Mouse (Mus musculus): Measurements from ENCODE around the gene Ly6g6f.

- TF ChIP-seq CTCF (IDR thresholded peaks at IDR 0.05; ENCODE audit: insufficient read depth, low read depth, low read length) (no peak), POLR2A (IDR thresholded peaks at IDR 0.05; ENCODE audit: insufficient read depth, low read depth, low read length) (no peak)
These were observed 36.5 kb upstream of the Ly6g6f start, which contains the start of gene Csnk2b for GRCm38 (mm10) chr17:35121871-35122303.
